Mouse (Mus musculus): Measurements from ENCODE around the gene Col27a1. TPM values are rescaled to one million over a fixed set of nuclear protein-coding genes. Genes with fewer than 3 reads are reported as not detected.

The Col27a1 gene
- polyA plus RNA-seq (2014; fragmentation: Illumina TruSeq; extraction: RNeasy Lipid Tissue Mini Kit (QIAGEN cat#74804)), result 2.6 TPM

DNA sequence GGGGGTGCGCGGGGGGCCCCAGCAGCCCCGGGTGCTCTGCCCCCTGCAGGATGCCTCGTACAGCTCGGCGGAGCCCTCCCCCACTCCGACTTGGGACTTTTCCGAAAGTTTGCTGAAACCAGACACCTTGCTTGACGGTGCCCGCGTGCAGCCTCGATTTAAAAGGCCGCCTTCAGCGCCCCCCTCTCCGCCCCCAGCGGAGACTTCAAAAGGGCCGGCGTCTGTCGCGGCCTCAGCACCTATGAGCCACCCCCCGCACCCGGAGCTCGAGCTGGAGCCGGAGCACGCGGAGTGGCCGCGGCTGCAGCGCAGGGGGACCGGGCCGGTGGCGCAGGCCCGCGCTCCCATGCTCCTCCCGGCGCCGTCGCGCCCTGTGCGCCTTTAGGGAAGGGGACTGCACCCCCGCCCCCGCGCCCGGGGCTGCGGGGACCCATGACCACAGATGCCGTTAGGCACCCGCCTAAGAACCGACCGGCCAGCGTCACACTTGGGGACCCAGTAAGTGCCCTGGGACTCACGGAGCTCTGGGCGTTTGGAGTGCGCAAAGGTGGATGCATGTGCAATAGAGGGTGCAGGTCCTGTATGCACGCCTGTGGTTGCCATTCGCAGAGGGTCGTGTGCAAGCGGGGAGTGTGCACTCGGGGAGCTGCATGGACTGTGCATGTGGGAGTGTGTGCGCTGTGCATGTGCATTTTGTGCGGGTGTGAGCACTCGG, at the start of gene Col27a1:
Col27a1 (plus strand) TSS at position 98 of the 715 bp plus-strand sequence.

DNA sequence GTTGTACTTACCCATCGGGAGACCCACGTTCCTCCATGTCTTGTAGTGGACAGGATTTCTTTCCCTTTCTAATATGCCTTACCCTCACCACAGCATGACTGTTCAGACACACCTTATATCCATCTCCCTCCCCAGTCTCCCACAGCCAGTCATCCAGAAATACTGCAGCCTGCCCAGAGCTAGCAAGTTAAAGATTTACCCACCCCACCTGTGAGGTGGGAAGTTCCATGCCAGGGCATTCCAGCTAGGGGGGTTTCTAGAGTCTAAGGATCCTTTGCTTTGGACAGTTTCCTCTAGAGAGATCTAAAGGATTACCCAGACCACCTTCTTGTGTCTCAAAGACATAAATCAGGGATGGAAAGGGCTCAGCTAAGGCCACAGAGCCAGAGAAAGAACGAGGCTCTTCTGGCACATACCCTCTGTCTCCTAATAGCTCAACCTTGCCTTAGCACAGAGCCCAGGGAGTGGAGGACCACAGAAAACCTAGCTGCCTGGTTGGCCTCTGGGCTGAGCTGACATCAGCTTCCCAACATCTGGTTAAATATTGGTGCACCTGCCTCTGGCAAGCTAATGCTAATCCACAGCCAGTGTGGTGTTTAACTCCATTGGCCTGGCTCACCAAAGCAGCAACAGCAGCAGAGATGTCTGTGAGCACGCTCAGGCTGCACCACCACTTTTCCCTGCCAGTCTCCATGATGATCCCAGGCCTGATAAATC, 41.7 kb upstream of the Col27a1 start, which contains the start of gene Kif12:
Kif12 (minus strand) TSS at position 163 of the 717 bp plus-strand sequence.

GRCm38 (mm10) chr4:63344295-63344694, 130.5 kb downstream of the Col27a1 start, which contains the start of gene Orm1:
Gene Orm1 (plus strand): TSS chr4:63344560.

DNA sequence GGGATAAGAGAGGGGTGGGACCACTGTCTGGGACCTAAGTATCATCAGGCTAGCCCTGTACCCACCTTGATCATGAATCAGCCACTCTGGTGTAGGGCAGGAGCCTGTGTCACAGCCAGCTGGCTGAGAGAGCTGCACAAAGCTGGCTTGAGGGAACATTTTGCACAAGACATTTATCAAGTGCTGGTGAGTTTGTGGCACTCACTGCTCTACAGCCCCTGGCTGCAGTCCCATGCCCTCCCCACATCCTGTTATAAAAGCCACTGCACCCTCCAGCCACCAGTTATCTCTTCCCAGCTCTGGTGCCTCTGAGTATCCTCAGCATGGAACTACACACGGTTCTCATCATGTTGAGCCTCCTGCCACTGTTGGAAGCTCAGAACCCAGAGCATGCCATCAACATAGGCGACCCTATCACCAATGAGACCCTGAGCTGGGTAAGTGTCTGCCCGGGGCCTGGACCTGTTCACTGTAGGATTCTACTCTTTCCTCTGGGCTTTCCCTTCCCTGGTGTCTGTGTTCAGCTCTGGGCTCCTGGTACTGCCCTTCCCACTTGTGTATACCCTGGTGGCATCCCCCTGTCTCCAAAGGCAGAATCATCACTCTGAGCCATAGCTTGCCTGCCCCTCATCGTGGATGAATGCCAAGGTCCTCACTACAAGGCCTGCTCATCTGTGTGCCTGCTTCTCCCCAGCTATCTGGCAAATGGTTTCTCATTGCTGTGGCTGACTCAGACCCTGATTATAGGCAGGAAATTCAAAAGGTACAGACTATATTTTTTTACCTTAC, 142.3 kb downstream of the Col27a1 start, which contains the start of gene Orm3:
Orm3 (plus strand) TSS at position 286 of the 789 bp plus-strand sequence.

GRCm38 (mm10) chr4:63362150-63362549, 148.3 kb downstream of the Col27a1 start, which contains the start of gene Orm2:
Gene Orm2 (plus strand): TSS chr4:63362449.

Other genes with a start within 250 kb of the Col27a1 start
- gene Zfp618, start 248.4 kb upstream of the Col27a1 start, polyA plus RNA-seq (2014; fragmentation: Illumina TruSeq; extraction: RNeasy Lipid Tissue Mini Kit (QIAGEN cat#74804)), result 11.4 TPM
- not detected for gene Ambp, start 59.2 kb upstream of the Col27a1 start, polyA plus RNA-seq (2014; fragmentation: Illumina TruSeq; extraction: RNeasy Lipid Tissue Mini Kit (QIAGEN cat#74804))
- gene Kif12, start 41.9 kb upstream of the Col27a1 start, polyA plus RNA-seq (2014; fragmentation: Illumina TruSeq; extraction: RNeasy Lipid Tissue Mini Kit (QIAGEN cat#74804)), result not detected
- 4.4 TPM for gene Orm1, start 130.6 kb downstream of the Col27a1 start, polyA plus RNA-seq (2014; fragmentation: Illumina TruSeq; extraction: RNeasy Lipid Tissue Mini Kit (QIAGEN cat#74804))
- gene Orm3, start 142.2 kb downstream of the Col27a1 start, polyA plus RNA-seq (2014; fragmentation: Illumina TruSeq; extraction: RNeasy Lipid Tissue Mini Kit (QIAGEN cat#74804)), result not detected
- gene Orm2, start 148.4 kb downstream of the Col27a1 start, polyA plus RNA-seq (2014; fragmentation: Illumina TruSeq; extraction: RNeasy Lipid Tissue Mini Kit (QIAGEN cat#74804)), result not detected
- 0.20 TPM for gene Akna, start 189.3 kb downstream of the Col27a1 start, polyA plus RNA-seq (2014; fragmentation: Illumina TruSeq; extraction: RNeasy Lipid Tissue Mini Kit (QIAGEN cat#74804))

Measured in ovary, adult 10 weeks (tissue).